Mouse (Mus musculus) kidney, postnatal 0 days (tissue): ENCODE results near the gene Tasp1. TPM values are rescaled to one million over a fixed set of nuclear protein-coding genes. Genes with fewer than 3 reads are reported as not detected.

Experiments
- ATAC-seq: fragments of 200-750 bp; cut with Nextera tagmentation; replicated peaks from 2 replicates; pipeline ENCODE4 v1.8.0; 2017; ENCODE audit warnings: low read depth, moderate number of reproducible peaks, moderate TSS enrichment, moderate library complexity; ENCODE audit not compliant: low FRiP score
- DNase-seq: peaks from one replicate; pipeline ENCODE4 v3.0.0-alpha.2; 2016; ENCODE audit warnings: low spot score
- H3K27ac ChIP-seq: fragments of 300-500 bp; sonication (generic); 2 replicates; pipeline ENCODE4 v1.5.1; 2014; ENCODE audit warnings: mild to moderate bottlenecking
- H3K27me3 ChIP-seq: fragments of 300-500 bp; sonication (generic); 2 replicates; pipeline ENCODE4 v1.6.1; 2014; ENCODE audit warnings: low read length, mixed read lengths; ENCODE audit not compliant: insufficient read depth
- H3K36me3 ChIP-seq: fragments of 300-500 bp; sonication (generic); 2 replicates; pipeline ENCODE4 v1.6.1; 2014; ENCODE audit warnings: low read length, mixed read lengths; ENCODE audit not compliant: insufficient read depth
- H3K4me1 ChIP-seq: fragments of 300-500 bp; sonication (generic); replicated peaks from 2 replicates; pipeline ENCODE4 v1.6.1; 2014; ENCODE audit warnings: antibody characterized with exemption, low read length, mixed read lengths; ENCODE audit not compliant: insufficient read depth
- H3K4me2 ChIP-seq: fragments of 300-500 bp; sonication (generic); 2 replicates; pipeline ENCODE4 v1.6.1; 2014; ENCODE audit warnings: mild to moderate bottlenecking, low read length, moderate library complexity, mixed read lengths
- H3K4me3 ChIP-seq: fragments of 300-500 bp; sonication (generic); replicated peaks from 2 replicates; pipeline ENCODE4 v1.5.1; 2014; ENCODE audit warnings: low read depth, low read length
- H3K9ac ChIP-seq: fragments of 300-500 bp; sonication (generic); 2 replicates; pipeline ENCODE4 v1.6.1; 2014; ENCODE audit warnings: low read depth, low read length
- H3K9me3 ChIP-seq: fragments of 300-500 bp; sonication (generic); replicated peaks from 2 replicates; pipeline ENCODE4 v1.6.1; 2016; ENCODE audit warnings: low read length, inconsistent platforms, mixed read lengths
- CTCF ChIP-seq: IDR thresholded peaks from 2 replicates; pipeline ENCODE4 v1.5.1; 2016; ENCODE audit warnings: antibody characterized with exemption, low read depth, mild to moderate bottlenecking, moderate library complexity
- WGBS: fragments of 180-500 bp; shearing (Covaris S2); extraction: QIAGEN DNeasy Blood & Tissue Kit; methylation state at CpG from one replicate; pipeline ENCODE4 v1.1.7; 2014; 5-methylcytosine and 5-hydroxymethylcytosine counted together
- polyA plus RNA-seq: library from polyadenylated mRNA; unstranded; fragments of >200 nt; fragmentation: Nextera tagmentation; extraction: Ambion mirVana; gene quantifications from 2 replicates; pipeline ENCODE4 v1.2.1, GENCODE M21; 2015

Gene Tasp1
- polyA plus RNA-seq, 1 experiment from 2014 or later: 19.1 TPM

GRCm38 (mm10) chr2:139792345-139793120 lies 274.1 kb downstream of the Tasp1 start:
- H3K27me3 ChIP-seq: no peaks in the 10 kb centered on the region
- H3K4me2 ChIP-seq: no peak overlapping the region
- H3K4me1 ChIP-seq: no peaks in the 10 kb centered on the region
- DNase-seq (no peak), ATAC-seq (no peak)
- TF ChIP-seq CTCF: no peak
- no peaks in the 10 kb centered on the region for H3K36me3 ChIP-seq
- no peaks in the 10 kb centered on the region for H3K9me3 ChIP-seq
- H3K4me3 ChIP-seq: no peak overlapping the region
- H3K9ac ChIP-seq: no peak overlapping the region
- WGBS: 71% methylated on average over 9 of the region's 9 CpGs
- no peak overlapping the region for H3K27ac ChIP-seq

- no peak for ATAC-seq
- WGBS: 34% methylated on average over 4 of the region's 4 CpGs
- H3K4me1 ChIP-seq: no peaks in the 10 kb centered on the region
- no peak overlapping the region for H3K9ac ChIP-seq
- H3K9me3 ChIP-seq: no peaks in the 10 kb centered on the region
- no peak overlapping the region for H3K27ac ChIP-seq
- DNase-seq: peak; percentile 19
- H3K27me3 ChIP-seq: no peaks in the 10 kb centered on the region
- no peak overlapping the region for H3K4me3 ChIP-seq
- H3K4me2 ChIP-seq: no peak overlapping the region
- no peak for TF ChIP-seq CTCF
- H3K36me3 ChIP-seq: no peaks in the 10 kb centered on the region
Measured at GRCm38 (mm10) chr2:139788658-139789057, 277.9 kb downstream of the Tasp1 start.

GRCm38 (mm10) chr2:139784946-139785345 lies 281.7 kb downstream of the Tasp1 start:
- H3K4me3 ChIP-seq: no peak overlapping the region
- no peak overlapping the region for H3K4me2 ChIP-seq
- WGBS: 69% methylated on average over 2 of the region's 2 CpGs
- no peak overlapping the region for H3K27ac ChIP-seq
- H3K9ac ChIP-seq: no peak overlapping the region
- ATAC-seq: no peak
- TF ChIP-seq CTCF: no peak
- H3K9me3 ChIP-seq: no peaks in the 10 kb centered on the region
- H3K36me3 ChIP-seq: no peaks in the 10 kb centered on the region
- H3K27me3 ChIP-seq: no peaks in the 10 kb centered on the region
- no peak for DNase-seq
- H3K4me1 ChIP-seq: no peaks in the 10 kb centered on the region

DNA sequence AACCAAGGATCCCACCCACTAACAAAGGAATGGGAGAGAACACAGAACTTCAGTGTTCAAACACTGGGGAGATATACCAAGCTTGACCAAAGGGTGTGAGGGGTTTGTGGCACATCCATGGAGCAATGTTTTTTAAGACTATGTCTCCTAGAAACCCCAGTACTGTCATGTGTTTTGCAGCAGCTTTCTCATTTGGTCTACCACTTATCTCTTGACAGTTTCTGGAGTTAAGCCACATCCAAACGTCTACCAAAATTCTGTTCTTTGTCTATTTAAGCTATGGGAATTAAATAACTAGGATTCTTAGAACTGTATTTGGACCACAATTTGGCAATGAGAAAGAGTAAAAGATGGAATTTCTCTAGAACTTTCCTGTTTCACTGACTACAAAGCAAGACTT lies 282.1 kb downstream of the Tasp1 start:
- no peak for TF ChIP-seq CTCF
- Histone ChIP-seq H3K9ac (no peak overlapping the region), H3K4me1 (no peaks in the 10 kb centered on the region), H3K27ac (no peak overlapping the region), H3K4me3 (no peak overlapping the region), H3K36me3 (no peaks in the 10 kb centered on the region), H3K9me3 (no peaks in the 10 kb centered on the region), H3K4me2 (no peak overlapping the region), H3K27me3 (no peaks in the 10 kb centered on the region)
- 74% methylated on average over 1 of the region's 1 CpGs for WGBS
- ATAC-seq (no peak), DNase-seq (no peak)

Other genes with a start within 250 kb of the Tasp1 start
- gene Gm17374, start 85.2 kb upstream of the Tasp1 start, polyA plus RNA-seq: not detected in 2 replicates
- 18.8 and 19.8 TPM in 2 replicates for gene Esf1, start 103.8 kb upstream of the Tasp1 start, polyA plus RNA-seq
- gene Ndufaf5, start 103.8 kb upstream of the Tasp1 start, polyA plus RNA-seq: 26.3 and 28.4 TPM in 2 replicates